Mouse (Mus musculus): Measurements from ENCODE around the gene Cfap299.

DNA sequence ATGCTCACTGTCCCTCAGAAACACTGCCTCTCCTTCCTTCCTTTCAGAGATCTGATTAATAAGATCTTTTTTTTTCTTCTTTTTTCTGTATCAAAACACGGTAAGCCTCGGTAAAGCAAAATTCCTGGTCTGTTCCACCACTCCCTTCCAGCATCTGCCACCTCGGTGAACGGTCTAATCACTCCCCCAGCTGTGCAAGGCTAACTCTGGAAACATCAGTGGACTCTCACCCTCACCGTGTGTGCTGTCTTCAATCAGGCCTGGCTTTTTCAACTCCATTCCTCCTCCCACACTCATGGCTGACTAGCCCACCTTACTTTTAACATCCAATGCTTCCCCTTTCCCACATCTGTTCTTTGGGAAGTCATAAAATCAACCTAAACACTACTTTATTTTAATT, 221.2 kb downstream of the Cfap299 start:
- no peak for TF ChIP-seq POLR2A (IDR thresholded peaks at IDR 0.05; ENCODE audit: borderline replicate concordance, low read depth, low read length)
- no peak for TF ChIP-seq CTCF (IDR thresholded peaks at IDR 0.05; ENCODE audit: low read depth, low read length)
